Mouse (Mus musculus): ENCODE results near the gene Serpinb6d.

GRCm38 (mm10) chr13:33622921-33623320, 38.3 kb upstream of the Serpinb6d start:
- TF ChIP-seq POLR2A (IDR thresholded peaks at IDR 0.05; ENCODE audit: insufficient read depth, low read depth, low read length), result no peak
- TF ChIP-seq CTCF (IDR thresholded peaks at IDR 0.05; ENCODE audit: insufficient read depth, low read depth, low read length), result no peak
